Mouse (Mus musculus) forebrain, embryonic 14.5 days (tissue): ENCODE data around the gene 9930021J03Rik. TPM values are rescaled to one million over a fixed set of nuclear protein-coding genes. Genes with fewer than 3 reads are reported as not detected.

Experiments
- ATAC-seq: fragments of 200-750 bp; cut with Nextera tagmentation; 2 replicates; pipeline ENCODE4 v1.8.0; 2017; ENCODE audit warnings: mild to moderate bottlenecking, moderate library complexity
- DNase-seq: peaks from one replicate; pipeline ENCODE4 v3.0.0-alpha.2; 2015; ENCODE audit warnings: low spot score
- H3K27ac ChIP-seq: fragments of 300-500 bp; sonication (generic); 2 replicates; pipeline ENCODE4 v1.5.1; 2014; ENCODE audit warnings: low read depth, mild to moderate bottlenecking, control low read depth, low read length, moderate library complexity
- H3K27me3 ChIP-seq: fragments of 300-500 bp; sonication (generic); replicated peaks from 2 replicates; pipeline ENCODE4 v1.6.1; 2014; ENCODE audit warnings: low read length, control low read depth, mixed read lengths; ENCODE audit not compliant: control insufficient read depth, insufficient read depth
- H3K36me3 ChIP-seq: fragments of 300-500 bp; sonication (generic); 2 replicates; pipeline ENCODE4 v1.6.1; 2014; ENCODE audit warnings: low read length, control low read depth; ENCODE audit not compliant: control insufficient read depth, insufficient read depth
- H3K4me1 ChIP-seq: fragments of 300-500 bp; sonication (generic); 2 replicates; pipeline ENCODE4 v1.6.1; 2014; ENCODE audit warnings: antibody characterized with exemption, low read length, control low read depth; ENCODE audit not compliant: control insufficient read depth, insufficient read depth
- H3K4me2 ChIP-seq: fragments of 300-500 bp; sonication (generic); 2 replicates; pipeline ENCODE4 v1.6.1; 2014; ENCODE audit warnings: mild to moderate bottlenecking, control low read depth, low read length
- H3K4me3 ChIP-seq: fragments of 300-500 bp; sonication (generic); 2 replicates; pipeline ENCODE4 v1.5.1; 2014; ENCODE audit warnings: low read depth, low read length, control low read depth
- H3K9ac ChIP-seq: fragments of 300-500 bp; sonication (generic); 2 replicates; pipeline ENCODE4 v1.6.1; 2014; ENCODE audit warnings: mild to moderate bottlenecking, low read length, control low read depth, moderate library complexity
- H3K9me3 ChIP-seq: fragments of 300-500 bp; sonication (generic); replicated peaks from 2 replicates; pipeline ENCODE4 v1.6.1; 2016; ENCODE audit warnings: low read length, control low read depth, mixed read lengths; ENCODE audit not compliant: control insufficient read depth
- WGBS: fragments of 180-500 bp; shearing (Covaris S2); extraction: QIAGEN DNeasy Blood & Tissue Kit; methylation state at CpG from one replicate; pipeline ENCODE4 v1.1.7; 2014; 5-methylcytosine and 5-hydroxymethylcytosine counted together
- polyA plus RNA-seq: library from polyadenylated mRNA; unstranded; fragments of >200 nt; fragmentation: Nextera tagmentation; extraction: Ambion mirVana; gene quantifications from 2 replicates; pipeline ENCODE4 v1.2.1, GENCODE M21; 2014

9930021J03Rik gene
- polyA plus RNA-seq: 9.1 and 10.0 TPM in 2 replicates

DNA sequence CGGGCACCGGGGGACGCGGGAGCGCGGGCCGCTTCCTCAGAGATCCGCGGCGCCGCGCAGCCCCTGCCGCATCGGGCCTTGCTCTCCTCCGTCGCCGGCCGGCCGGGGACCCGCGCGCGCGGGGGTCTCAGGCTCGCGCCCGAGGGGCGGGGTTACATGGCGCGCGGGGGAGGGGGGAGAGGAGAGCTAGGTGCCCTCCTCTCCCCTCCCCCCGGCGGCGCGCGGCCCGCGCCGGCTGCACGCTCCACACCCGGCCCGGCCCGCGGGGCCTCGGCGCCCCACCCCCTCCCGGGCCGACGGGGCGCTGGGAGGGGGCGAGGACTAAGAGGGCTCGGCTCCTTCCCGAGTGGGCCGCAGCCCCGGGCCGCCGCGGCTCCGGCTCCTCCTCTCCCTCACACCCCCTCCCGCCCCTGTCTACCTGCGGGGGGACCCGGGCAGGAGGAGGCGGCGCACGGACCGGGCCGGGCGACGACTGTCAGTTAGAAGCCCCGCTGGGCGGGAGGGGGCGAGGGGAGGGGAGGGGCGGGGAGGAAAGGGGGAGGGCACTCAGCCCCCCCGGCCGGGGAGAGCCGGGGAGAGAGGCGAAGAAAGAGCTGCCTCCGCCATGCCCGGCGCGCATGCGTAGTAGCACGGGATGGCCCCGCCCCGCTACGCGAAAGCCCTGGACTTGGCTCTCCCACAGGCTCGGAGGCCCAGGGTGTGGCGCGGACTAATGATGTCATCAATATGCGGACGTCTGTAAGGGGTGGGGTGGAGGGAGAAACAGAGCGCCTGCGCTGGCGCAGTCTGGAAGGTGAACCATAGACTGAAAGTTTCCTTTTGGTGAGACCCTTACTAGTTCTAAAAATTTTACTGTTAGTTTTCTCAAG is at the start of gene 9930021J03Rik:
Gene 9930021J03Rik, minus strand, starts transcription at position 73 of the 869 bp plus-strand sequence.
- peak; percentile 92 for ATAC-seq
- peak within 1 kb of the TSS; percentile 93 for H3K4me2 ChIP-seq
- DNase-seq: peak; percentile 99
- H3K4me1 ChIP-seq: peaks cover 13% of the 10 kb centered on the region
- WGBS: under 1% methylated on average over 37 of the region's 95 CpGs
- H3K27ac ChIP-seq: peak within 1 kb of the TSS; percentile 97
- no peaks in the 10 kb centered on the region for H3K9me3 ChIP-seq
- H3K36me3 ChIP-seq: peaks cover 22% of the 10 kb centered on the region
- H3K27me3 ChIP-seq: no peaks in the 10 kb centered on the region
- peak within 1 kb of the TSS; percentile 96 for H3K4me3 ChIP-seq
- peak within 1 kb of the TSS; percentile 89 for H3K9ac ChIP-seq

DNA sequence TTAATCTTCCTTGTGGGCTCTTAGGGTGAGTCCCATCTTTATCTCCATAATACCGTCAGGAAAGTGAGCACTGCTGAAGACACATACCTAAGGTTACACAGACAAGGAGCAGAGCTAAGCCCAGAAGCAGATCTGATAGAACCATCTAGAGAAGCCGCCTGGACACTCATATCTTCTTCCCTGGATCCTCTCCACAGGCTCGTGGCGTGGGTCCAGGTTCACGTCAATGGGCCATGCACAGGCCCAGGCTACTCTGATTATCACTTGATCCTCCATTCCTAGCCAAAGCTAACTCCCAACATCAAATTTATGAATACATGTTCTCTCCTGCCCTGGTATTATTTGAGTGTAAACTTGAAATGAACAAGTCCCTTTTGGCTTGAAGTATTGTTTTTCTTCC is 47.9 kb upstream of the 9930021J03Rik start:
- H3K27me3 ChIP-seq: 0 out of 2 replicates have a peak, but pooled peaks cover 4% of the 10 kb centered on the region
- H3K9me3 ChIP-seq: no peaks in the 10 kb centered on the region
- ATAC-seq (no peak), DNase-seq (no peak)
- H3K9ac ChIP-seq: no peak overlapping the region
- no peak overlapping the region for H3K4me2 ChIP-seq
- H3K4me1 ChIP-seq: no peaks in the 10 kb centered on the region
- no peak overlapping the region for H3K4me3 ChIP-seq
- WGBS: 94% methylated on average over 5 of the region's 5 CpGs
- no peaks in the 10 kb centered on the region for H3K36me3 ChIP-seq
- no peak overlapping the region for H3K27ac ChIP-seq

DNA sequence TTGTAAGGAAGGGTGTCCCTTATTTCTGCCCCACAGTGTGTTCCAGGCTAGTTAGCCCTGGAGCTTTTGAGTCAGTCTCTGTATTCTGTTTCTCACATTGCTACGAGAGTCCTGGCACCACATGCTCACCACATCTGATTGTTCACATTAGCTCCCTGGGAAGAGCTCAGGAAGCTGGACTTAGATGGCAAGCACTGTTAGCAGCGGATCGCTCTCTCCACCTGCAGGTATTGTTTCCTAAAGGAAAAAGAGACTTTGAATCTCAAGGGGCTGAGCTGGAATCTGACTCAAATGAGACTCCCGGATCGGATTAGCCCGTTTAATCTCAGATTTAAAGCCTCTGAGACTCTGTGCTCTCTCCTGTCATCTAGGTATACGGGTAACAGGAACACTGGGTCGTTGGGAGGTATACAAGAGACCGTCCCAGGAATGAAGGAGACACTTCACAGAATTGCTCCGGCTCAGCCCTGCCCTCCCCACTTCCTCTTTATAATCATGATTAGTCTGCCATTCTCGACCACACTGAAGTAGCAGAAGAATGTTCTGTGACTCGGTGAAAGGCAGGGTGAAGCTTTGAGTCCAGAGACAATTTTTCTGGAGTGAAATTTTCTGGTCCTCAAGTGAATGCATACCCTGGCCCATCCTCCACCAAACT is 45.4 kb upstream of the 9930021J03Rik start:
- no peaks in the 10 kb centered on the region for H3K9me3 ChIP-seq
- no peak for DNase-seq

GRCm38 (mm10) chr19:29849924-29850551 is 44.2 kb upstream of the 9930021J03Rik start:
- Histone ChIP-seq H3K27me3 (peaks cover 11% of the 10 kb centered on the region), H3K36me3 (no peaks in the 10 kb centered on the region)
- 83% methylated on average over 11 of the region's 11 CpGs for WGBS

More for the DNA sequence above, 45.4 kb upstream of the 9930021J03Rik start:
- ATAC-seq: no peak
- no peak overlapping the region for H3K4me3 ChIP-seq
- H3K4me2 ChIP-seq: no peak overlapping the region
- no peaks in the 10 kb centered on the region for H3K36me3 ChIP-seq
- H3K27ac ChIP-seq: no peak overlapping the region
- H3K4me1 ChIP-seq: no peaks in the 10 kb centered on the region
- H3K9ac ChIP-seq: no peak overlapping the region
- WGBS: 26% methylated on average over 12 of the region's 12 CpGs
- peaks cover 4% of the 10 kb centered on the region; the same call in 1 of the 2 replicates for H3K27me3 ChIP-seq

DNA sequence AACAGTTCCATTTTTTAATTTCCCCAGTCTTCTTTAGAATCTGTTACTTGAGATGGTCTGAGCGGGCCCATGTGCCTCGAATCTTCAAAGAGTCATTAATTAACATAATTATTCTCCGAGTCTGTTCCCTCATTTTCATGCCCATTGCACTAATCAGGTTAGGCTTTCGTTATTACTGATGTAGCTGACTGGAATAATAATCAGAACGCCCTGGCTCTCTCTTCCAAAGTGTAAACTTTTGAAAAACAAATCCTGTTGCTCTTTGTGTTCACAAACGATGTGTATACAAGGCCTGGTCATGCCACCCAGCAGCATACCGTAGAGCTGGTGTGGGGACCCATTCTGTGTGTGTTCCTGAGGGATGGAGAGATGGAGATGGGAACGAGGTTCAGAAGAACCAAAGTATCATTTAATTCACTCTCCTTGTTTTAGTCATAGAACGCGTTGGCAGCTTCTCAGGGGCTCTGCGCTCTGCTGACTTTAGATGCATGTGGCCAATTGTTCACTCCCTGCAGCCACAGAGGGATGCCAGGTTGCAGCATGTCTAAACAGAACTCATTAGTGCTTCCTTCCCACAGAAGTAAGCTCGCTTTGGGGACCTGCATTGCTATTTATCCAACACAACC is 38.4 kb upstream of the 9930021J03Rik start:
- Histone ChIP-seq H3K27ac (no peak overlapping the region), H3K9me3 (no peaks in the 10 kb centered on the region), H3K9ac (no peak overlapping the region), H3K4me2 (peak overlapping the region; percentile 33; the same call in 1 of the 2 replicates), H3K4me3 (no peak overlapping the region), H3K36me3 (no peaks in the 10 kb centered on the region), H3K4me1 (peaks cover 16% of the 10 kb centered on the region), H3K27me3 (peaks cover 11% of the 10 kb centered on the region)
- 3% methylated on average over 12 of the region's 12 CpGs for WGBS
- peak; percentile 93 for ATAC-seq
- DNase-seq: peak; percentile 86

More at GRCm38 (mm10) chr19:29849924-29850551, 44.2 kb upstream of the 9930021J03Rik start:
- Histone ChIP-seq H3K4me2 (no peak overlapping the region), H3K4me3 (no peak overlapping the region), H3K9me3 (no peaks in the 10 kb centered on the region), H3K4me1 (no peaks in the 10 kb centered on the region), H3K27ac (no peak overlapping the region), H3K9ac (no peak overlapping the region)
- no peak for ATAC-seq
- no peak for DNase-seq

- Histone ChIP-seq H3K9me3 (no peaks in the 10 kb centered on the region), H3K4me3 (no peak overlapping the region), H3K4me2 (peak overlapping the region; percentile 33; the same call in 1 of the 2 replicates), H3K4me1 (peaks cover 16% of the 10 kb centered on the region), H3K27ac (no peak overlapping the region), H3K36me3 (no peaks in the 10 kb centered on the region), H3K27me3 (peaks cover 11% of the 10 kb centered on the region), H3K9ac (no peak overlapping the region)
- DNase-seq (peak; percentile 49), ATAC-seq (peak; percentile 59)
- WGBS: 7% methylated on average over 5 of the region's 5 CpGs
Measured at GRCm38 (mm10) chr19:29843641-29844035, 37.8 kb upstream of the 9930021J03Rik start.

- DNase-seq (no peak), ATAC-seq (no peak)
- 57% methylated on average over 8 of the region's 8 CpGs for WGBS
- Histone ChIP-seq H3K9me3 (no peaks in the 10 kb centered on the region), H3K27ac (no peak overlapping the region), H3K4me3 (no peak overlapping the region), H3K4me2 (no peak overlapping the region), H3K27me3 (peaks cover 11% of the 10 kb centered on the region), H3K9ac (no peak overlapping the region), H3K4me1 (peaks cover 16% of the 10 kb centered on the region), H3K36me3 (no peaks in the 10 kb centered on the region)
Measured at GRCm38 (mm10) chr19:29842973-29843372, 37.2 kb upstream of the 9930021J03Rik start.

- DNase-seq: no peak
- H3K4me3 ChIP-seq: no peak overlapping the region
- H3K4me2 ChIP-seq: no peak overlapping the region
- H3K27me3 ChIP-seq: peaks cover 9% of the 10 kb centered on the region
- no peak overlapping the region for H3K9ac ChIP-seq
- H3K36me3 ChIP-seq: no peaks in the 10 kb centered on the region
- peaks cover 16% of the 10 kb centered on the region for H3K4me1 ChIP-seq
- H3K27ac ChIP-seq: no peak overlapping the region
- no peak for ATAC-seq
- H3K9me3 ChIP-seq: no peaks in the 10 kb centered on the region
- 89% methylated on average over 4 of the region's 4 CpGs for WGBS
Measured at GRCm38 (mm10) chr19:29840642-29841041, 34.9 kb upstream of the 9930021J03Rik start.
